Mouse (Mus musculus) v-Abl transformed pro-B cells (cell line): ENCODE results near the gene Phex.

Experiments used
- in situ Hi-C, 2 experiments: fragments of 400-800 bp; cut with MboI; formaldehyde crosslinking; loops; one replicate each; pipeline ENCODE4 v1.15.1; 2025; ENCODE audit not compliant: unreplicated experiment in 2 of 2

The Phex gene

GRCm38 (mm10) chrX:157415212-157415611 is at the start of gene Phex:
Gene Phex (minus strand): TSS chrX:157415312.
- in situ Hi-C loops, result no loop called here

GRCm38 (mm10) chrX:157462716-157463115 is 47.6 kb upstream of the Phex start:
- in situ Hi-C loops, result loop anchor here (10.0 kb wide), 1 partner anchor 1462 kb away; no protein-coding TSS in a partner anchor

- in situ Hi-C loops, result loop anchor here (5.0 to 10.0 kb wide), 5 partner anchors 112 to 1817 kb away; no protein-coding TSS in a partner anchor
Observed at GRCm38 (mm10) chrX:157454430-157454829, 39.3 kb upstream of the Phex start.

GRCm38 (mm10) chrX:157449000-157449399 is 33.9 kb upstream of the Phex start:
- in situ Hi-C loops, result no loop called here

GRCm38 (mm10) chrX:157447431-157447830 is 32.3 kb upstream of the Phex start:
- in situ Hi-C loops, result no loop called here

- in situ Hi-C loops, result no loop called here
Observed at GRCm38 (mm10) chrX:157434768-157435167, 19.7 kb upstream of the Phex start.

- in situ Hi-C loops, result no loop called here
Observed at GRCm38 (mm10) chrX:157419451-157419850, 4.3 kb upstream of the Phex start.

GRCm38 (mm10) chrX:157404919-157405318 is 10.2 kb downstream of the Phex start:
- in situ Hi-C loops, result no loop called here

GRCm38 (mm10) chrX:157391241-157391640 is 23.9 kb downstream of the Phex start:
- in situ Hi-C loops, result no loop called here

- in situ Hi-C loops, result no loop called here
Observed at GRCm38 (mm10) chrX:157390102-157390501, 25.0 kb downstream of the Phex start.

GRCm38 (mm10) chrX:157388419-157388818 is 26.7 kb downstream of the Phex start:
- in situ Hi-C loops, result no loop called here

- in situ Hi-C loops, result no loop called here
Observed at GRCm38 (mm10) chrX:157387025-157387424, 28.1 kb downstream of the Phex start.

- in situ Hi-C loops, result no loop called here
Observed at GRCm38 (mm10) chrX:157378822-157379221, 36.3 kb downstream of the Phex start.

GRCm38 (mm10) chrX:157377456-157377855 is 37.7 kb downstream of the Phex start:
- in situ Hi-C loops, result no loop called here

- in situ Hi-C loops, result no loop called here
Observed at GRCm38 (mm10) chrX:157373873-157374272, 41.2 kb downstream of the Phex start.

GRCm38 (mm10) chrX:157369166-157369565 is 45.9 kb downstream of the Phex start:
- in situ Hi-C loops, result no loop called here

- in situ Hi-C loops, result no loop called here
Observed at GRCm38 (mm10) chrX:157355521-157355920, 59.6 kb downstream of the Phex start.

- in situ Hi-C loops, result loop anchor here in 1 of 2 experiments (25.0 kb wide), 1 partner anchor 291 kb away; no protein-coding TSS in a partner anchor
Observed at GRCm38 (mm10) chrX:157346201-157346600, 68.9 kb downstream of the Phex start.

GRCm38 (mm10) chrX:157334726-157335125 is 80.4 kb downstream of the Phex start:
- in situ Hi-C loops, result loop anchor here in 1 of 2 experiments (25.0 kb wide), 1 partner anchor 303 kb away; no protein-coding TSS in a partner anchor

GRCm38 (mm10) chrX:157329821-157330220 is 85.3 kb downstream of the Phex start:
- in situ Hi-C loops, result loop anchor here in 1 of 2 experiments (25.0 kb wide), 1 partner anchor 307 kb away; no protein-coding TSS in a partner anchor

- in situ Hi-C loops, result loop anchor here in 1 of 2 experiments (25.0 kb wide), 1 partner anchor 309 kb away; no protein-coding TSS in a partner anchor
Observed at GRCm38 (mm10) chrX:157328396-157328795, 86.7 kb downstream of the Phex start.

GRCm38 (mm10) chrX:157327756-157328155 is 87.4 kb downstream of the Phex start:
- in situ Hi-C loops, result loop anchor here in 1 of 2 experiments (25.0 kb wide), 1 partner anchor 310 kb away; no protein-coding TSS in a partner anchor
